Mouse (Mus musculus): ENCODE measurements around the gene Ugcg. TPM values are rescaled to one million over a fixed set of nuclear protein-coding genes. Genes with fewer than 3 reads are reported as not detected.
A peak's percentile ranks its signal among the peaks of the same experiment; 100 is the strongest.

The Ugcg gene
- total and polyA plus RNA-seq, 3 experiments = 30.8 to 45.4 TPM; not detected in 1

DNA sequence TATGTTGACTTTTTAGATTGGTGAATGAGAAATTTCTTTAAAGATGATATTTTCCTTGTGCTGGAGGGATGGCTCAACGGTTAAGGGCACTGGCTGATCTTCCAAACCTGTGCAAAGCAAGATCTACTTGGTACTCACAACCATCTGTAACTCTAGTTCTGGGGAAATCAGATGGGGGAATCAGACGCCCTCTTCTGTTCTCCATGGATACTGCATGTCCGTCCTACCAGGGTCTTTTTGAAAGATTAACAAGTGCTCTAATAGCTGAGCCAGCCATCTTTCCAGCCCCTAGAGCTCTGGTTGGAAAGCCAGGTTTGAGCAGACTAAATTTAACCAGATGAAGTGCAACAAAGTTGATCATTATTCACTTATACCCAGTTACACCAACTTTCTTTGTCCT lies 1.8 kb upstream of the Ugcg start:
- Histone ChIP-seq H3K4me1 (ENCODE audit: control insufficient read depth in 1 of 2, insufficient read depth in 2 of 2, low read length in 2 of 2) (peaks cover 11 to 17% of the 10 kb centered on the region in 2 experiments), H3K27ac (ENCODE audit: control insufficient read depth, low read depth, low read length) (no peak overlapping the region), H3K4me3 (ENCODE audit: control insufficient read depth in 1 of 2, insufficient read depth in 1 of 2, low read depth in 2 of 2, low read length in 2 of 2) (no peak overlapping the region), H3K79me2 (ENCODE audit: control insufficient read depth, insufficient read depth, low read length, poor library complexity) (peaks cover 25% of the 10 kb centered on the region), H3K9ac (ENCODE audit: control insufficient read depth, low read depth, low read length, poor library complexity, severe bottlenecking) (no peak overlapping the region), H3K27me3 (ENCODE audit: control insufficient read depth in 1 of 2, insufficient read depth in 2 of 2, low read length in 2 of 2) (no peaks in the 10 kb centered on the region), H3K9me3 (replicated peaks; ENCODE audit: insufficient read depth, low read length) (no peaks in the 10 kb centered on the region), H3K36me3 (ENCODE audit: control insufficient read depth in 1 of 2, insufficient read depth in 2 of 2, low read length in 2 of 2) (peaks cover 0 to 26% of the 10 kb centered on the region in 2 experiments; a peak in 3 of 4 replicates)
- TF ChIP-seq RCOR1 (IDR thresholded peaks at IDR 0.05; ENCODE audit: low read depth, low read length) = no peak
- 0 out of 2 replicates have a peak, but pooled peaks have one; percentile 40 for TF ChIP-seq MXI1 (IDR thresholded peaks at IDR 0.05; ENCODE audit: low read depth, low read length)
- 0 out of 2 replicates have a peak, but pooled peaks have one; percentile 23 for TF ChIP-seq HCFC1 (IDR thresholded peaks at IDR 0.05; ENCODE audit: low read depth, low read length)
- no peak for TF ChIP-seq CHD2 (IDR thresholded peaks at IDR 0.05; ENCODE audit: low read length)
- no peak for TF ChIP-seq NELFE (IDR thresholded peaks at IDR 0.05; ENCODE audit: low read depth, low read length)
- TF ChIP-seq ZC3H11A (IDR thresholded peaks at IDR 0.05; ENCODE audit: low read depth, low read length) = peak; percentile 89
- 0 out of 2 replicates have a peak, but pooled peaks have one; percentile 32 for TF ChIP-seq ETS1 (IDR thresholded peaks at IDR 0.05; ENCODE audit: low read depth, low read length)
- TF ChIP-seq SMC3 (IDR thresholded peaks at IDR 0.05; ENCODE audit: low read depth, low read length) = peak; percentile 91
- peak; percentile 40; the same call in 1 of the 2 replicates for TF ChIP-seq ZNF384 (IDR thresholded peaks at IDR 0.05; ENCODE audit: low read depth, low read length)
- peak; percentile 49 to 90 (median 78) for TF ChIP-seq CTCF (IDR thresholded peaks at IDR 0.05 in 2 of 3, conservative IDR thresholded peaks at IDR 0.05 in 1 of 3; ENCODE audit: control insufficient read depth in 1 of 3, insufficient read depth in 1 of 3, low read depth in 2 of 3, low read length in 3 of 3, poor library complexity in 1 of 3, severe bottlenecking in 1 of 3)
- no peak for TF ChIP-seq MYC (IDR thresholded peaks at IDR 0.05; ENCODE audit: low read depth, low read length)
- TF ChIP-seq SIN3A (IDR thresholded peaks at IDR 0.05; ENCODE audit: low read length) = peak; percentile 60; the same call in 1 of the 2 replicates
- no peak for TF ChIP-seq GATA1 (IDR thresholded peaks at IDR 0.05; ENCODE audit: low read depth, low read length)
- TF ChIP-seq RAD21 (IDR thresholded peaks at IDR 0.05; ENCODE audit: low read depth, low read length) = peak; percentile 72
- TF ChIP-seq MAFK (IDR thresholded peaks at IDR 0.05; ENCODE audit: borderline replicate concordance, low read depth, low read length) = no peak
- DNase-seq (ENCODE audit: low read depth, low spot score) = peak; percentile 89

DNA sequence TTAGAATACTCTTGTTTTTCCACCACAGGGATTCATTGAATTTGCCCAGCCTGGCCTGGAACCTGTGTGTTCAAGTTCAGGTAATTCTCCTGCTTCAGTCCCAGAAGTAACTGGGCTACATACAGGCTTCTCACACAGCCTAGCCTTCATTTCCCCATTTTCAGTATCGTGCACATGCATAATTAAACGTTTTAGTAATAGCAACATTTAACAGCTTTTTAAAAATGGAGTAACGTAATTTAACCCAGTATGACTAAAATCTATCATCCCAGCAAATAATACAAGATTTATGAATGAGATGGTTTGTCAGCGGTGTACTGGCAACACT lies 619 bp upstream of the Ugcg start:
- Histone ChIP-seq H3K36me3 (ENCODE audit: control insufficient read depth in 1 of 2, insufficient read depth in 2 of 2, low read length in 2 of 2) (peaks cover 0 to 35% of the 10 kb centered on the region in 2 experiments; a peak in 3 of 4 replicates), H3K9ac (ENCODE audit: control insufficient read depth, low read depth, low read length, poor library complexity, severe bottlenecking) (peak overlapping the region; percentile 98), H3K27me3 (ENCODE audit: control insufficient read depth in 1 of 2, insufficient read depth in 2 of 2, low read length in 2 of 2) (no peaks in the 10 kb centered on the region), H3K27ac (ENCODE audit: control insufficient read depth, low read depth, low read length) (peak overlapping the region; percentile 90), H3K9me3 (replicated peaks; ENCODE audit: insufficient read depth, low read length) (no peaks in the 10 kb centered on the region), H3K4me3 (ENCODE audit: control insufficient read depth in 1 of 2, insufficient read depth in 1 of 2, low read depth in 2 of 2, low read length in 2 of 2) (peak overlapping the region; percentile 55 to 78), H3K79me2 (ENCODE audit: control insufficient read depth, insufficient read depth, low read length, poor library complexity) (peaks cover 32% of the 10 kb centered on the region), H3K4me1 (ENCODE audit: control insufficient read depth in 1 of 2, insufficient read depth in 2 of 2, low read length in 2 of 2) (peaks cover 14 to 20% of the 10 kb centered on the region in 2 experiments)
- no peak for DNase-seq (ENCODE audit: low read depth, low spot score)
- no peak for TF ChIP-seq UBTF (IDR thresholded peaks at IDR 0.05; ENCODE audit: borderline replicate concordance, insufficient read depth, low read depth, low read length)
- TF ChIP-seq MEF2A (IDR thresholded peaks at IDR 0.05; ENCODE audit: extremely low read depth, insufficient replicate concordance, low read depth, low read length, poor library complexity, severe bottlenecking) = no peak
- TF ChIP-seq NRF1 (IDR thresholded peaks at IDR 0.05; ENCODE audit: insufficient read depth, low read depth, low read length, poor library complexity, severe bottlenecking) = no peak
- TF ChIP-seq SMC3 (IDR thresholded peaks at IDR 0.05; ENCODE audit: low read depth, low read length) = no peak
- no peak for TF ChIP-seq NELFE (IDR thresholded peaks at IDR 0.05; ENCODE audit: low read depth, low read length)
- no peak for TF ChIP-seq JUND (IDR thresholded peaks at IDR 0.05; ENCODE audit: low read depth, low read length)
- no peak for TF ChIP-seq ELF1 (IDR thresholded peaks at IDR 0.05; ENCODE audit: low read depth, low read length)
- TF ChIP-seq MAFK (IDR thresholded peaks at IDR 0.05; ENCODE audit: borderline replicate concordance, low read depth, low read length) = no peak
- TF ChIP-seq TBP (IDR thresholded peaks at IDR 0.05; ENCODE audit: low read depth, low read length) = no peak
- TF ChIP-seq ZKSCAN1 (IDR thresholded peaks at IDR 0.05; ENCODE audit: low read depth, low read length) = no peak
- no peak for TF ChIP-seq KAT2A (conservative IDR thresholded peaks at IDR 0.05; ENCODE audit: low read depth, low read length)
- no peak for TF ChIP-seq GABPA (IDR thresholded peaks at IDR 0.05; ENCODE audit: low read depth, low read length)
- no peak for TF ChIP-seq CTCF (IDR thresholded peaks at IDR 0.05 in 2 of 3, conservative IDR thresholded peaks at IDR 0.05 in 1 of 3; ENCODE audit: control insufficient read depth in 1 of 3, insufficient read depth in 1 of 3, low read depth in 2 of 3, low read length in 3 of 3, poor library complexity in 1 of 3, severe bottlenecking in 1 of 3)
- peak; percentile 47; the same call in 1 of the 2 replicates for TF ChIP-seq MAX (IDR thresholded peaks at IDR 0.05; ENCODE audit: low read length)
- TF ChIP-seq MAZ (IDR thresholded peaks at IDR 0.05; ENCODE audit: low read depth, low read length) = no peak
- TF ChIP-seq E2F4 (IDR thresholded peaks at IDR 0.05; ENCODE audit: borderline replicate concordance, low read depth, low read length) = no peak
- TF ChIP-seq RCOR1 (IDR thresholded peaks at IDR 0.05; ENCODE audit: low read depth, low read length) = 0 out of 2 replicates have a peak, but pooled peaks have one; percentile 24
- TF ChIP-seq ETS1 (IDR thresholded peaks at IDR 0.05; ENCODE audit: low read depth, low read length) = no peak
- peak; percentile 39; the same call in 1 of the 2 replicates for TF ChIP-seq BHLHE40 (IDR thresholded peaks at IDR 0.05; ENCODE audit: borderline replicate concordance, low read depth, low read length)
- no peak for TF ChIP-seq ZC3H11A (IDR thresholded peaks at IDR 0.05; ENCODE audit: low read depth, low read length)
- TF ChIP-seq POLR2AphosphoS2 (IDR thresholded peaks at IDR 0.05; ENCODE audit: low read length) = no peak
- no peak for TF ChIP-seq RAD21 (IDR thresholded peaks at IDR 0.05; ENCODE audit: low read depth, low read length)
- no peak for TF ChIP-seq SIN3A (IDR thresholded peaks at IDR 0.05; ENCODE audit: low read length)
